Comparison of ENCODE assay signal across 16 mouse cellular contexts in the genomic region with DNA sequence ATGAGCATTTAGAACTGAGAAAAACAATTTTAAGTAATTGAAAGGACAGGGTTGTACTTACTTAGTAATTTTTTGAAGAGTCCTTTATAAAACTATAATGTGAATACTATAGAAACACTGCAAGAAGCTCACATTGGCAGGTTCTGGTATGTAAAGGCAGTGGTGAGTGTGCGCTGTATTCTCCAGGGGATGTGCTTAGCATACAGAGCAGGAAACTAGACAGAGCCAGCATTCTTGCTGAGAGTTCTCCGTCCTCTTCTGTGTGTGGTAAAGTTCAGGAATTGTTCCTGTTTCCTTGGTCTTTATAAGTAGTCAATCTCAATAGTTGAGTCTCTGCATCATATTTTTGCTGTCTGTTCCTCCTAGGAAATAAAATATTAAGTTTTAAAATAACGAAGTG. TPM values are rescaled to one million over a fixed set of nuclear protein-coding genes. Genes with fewer than 3 reads are reported as not detected.
DNase-seq lines count a peak whose midpoint lies in the region; ATAC-seq lines count a peak whose summit lies in the region.
"Had no signal": no experiment of that assay in that cellular context is flagged by ENCODE, and none has a peak within 500 bp of the region (broad histone marks: within the 10 kb centered on the region; RNA-seq: fewer than 3 reads in every experiment).

No protein-coding gene starts in this region.

- WGBS in forebrain, embryonic 13.5 days = 56% methylated on average over 3 of the region's 3 CpGs
- WGBS in forebrain, embryonic 11.5 days = 84% methylated on average over 3 of the region's 3 CpGs
- 52% methylated on average over 3 of the region's 3 CpGs for WGBS in midbrain, embryonic 13.5 days
- 89% methylated on average over 3 of the region's 3 CpGs for WGBS in midbrain, embryonic 10.5 days
- WGBS in hindbrain, embryonic 16.5 days = 53% methylated on average over 3 of the region's 3 CpGs

- no peak overlapping the region for H3K4me3 ChIP-seq in forebrain, embryonic 13.5 days
- H3K4me3 ChIP-seq in forebrain, embryonic 11.5 days (ENCODE audit: low read depth, low read length) = no peak overlapping the region
- H3K4me3 ChIP-seq in midbrain, embryonic 13.5 days (replicated peaks) = no peak overlapping the region
- no peak overlapping the region for H3K4me3 ChIP-seq in midbrain, embryonic 10.5 days
- H3K4me3 ChIP-seq in hindbrain, embryonic 16.5 days (ENCODE audit: low read length) = no peak overlapping the region
- H3K4me3 ChIP-seq: myocyte had no signal

- H3K9me3 ChIP-seq in forebrain, embryonic 13.5 days (replicated peaks) = no peaks in the 10 kb centered on the region
- no peaks in the 10 kb centered on the region for H3K9me3 ChIP-seq in forebrain, embryonic 11.5 days (ENCODE audit: control insufficient read depth, low read length)
- no peaks in the 10 kb centered on the region for H3K9me3 ChIP-seq in midbrain, embryonic 13.5 days
- H3K9me3 ChIP-seq in midbrain, embryonic 10.5 days (replicated peaks) = no peaks in the 10 kb centered on the region
- H3K9me3 ChIP-seq in hindbrain, embryonic 16.5 days (ENCODE audit: control insufficient read depth, low read length) = no peaks in the 10 kb centered on the region

- H3K9ac ChIP-seq in forebrain, embryonic 13.5 days = no peak overlapping the region
- H3K9ac ChIP-seq in forebrain, embryonic 11.5 days (ENCODE audit: low read length) = no peak overlapping the region
- no peak overlapping the region for H3K9ac ChIP-seq in midbrain, embryonic 13.5 days (replicated peaks)
- H3K9ac ChIP-seq in hindbrain, embryonic 16.5 days (ENCODE audit: low read depth, low read length) = no peak overlapping the region
- H3K9ac ChIP-seq: liver, postnatal 0 days had no signal

- no peak for DNase-seq in forebrain, embryonic 11.5 days (ENCODE audit: low spot score)
- no peak for DNase-seq in midbrain, embryonic 10.5 days (ENCODE audit: low spot score)
- DNase-seq in urinary bladder, postnatal 25 days (ENCODE audit: low spot score) = no peak
- DNase-seq: B cell, adult 2 months; cerebellum, adult 8-10 months; liver, postnatal 0 days; lung, postnatal 4 days; spleen, adult 18-20 months; thymus, postnatal 36 days had no signal

- H3K4me1 ChIP-seq in forebrain, embryonic 13.5 days = peaks cover 39% of the 10 kb centered on the region
- H3K4me1 ChIP-seq in forebrain, embryonic 11.5 days (replicated peaks; ENCODE audit: control insufficient read depth, insufficient read depth, low read length) = 0 out of 2 replicates have a peak, but pooled peaks cover 3% of the 10 kb centered on the region
- H3K4me1 ChIP-seq in midbrain, embryonic 13.5 days (replicated peaks) = peaks cover 48% of the 10 kb centered on the region
- H3K4me1 ChIP-seq in midbrain, embryonic 10.5 days = peaks cover 7% of the 10 kb centered on the region; the same call in 1 of the 2 replicates
- peaks cover 3% of the 10 kb centered on the region for H3K4me1 ChIP-seq in hindbrain, embryonic 16.5 days (ENCODE audit: control insufficient read depth, insufficient read depth, low read depth, low read length)

- peaks cover 65% of the 10 kb centered on the region for H3K36me3 ChIP-seq in forebrain, embryonic 13.5 days (ENCODE audit: poor library complexity, severe bottlenecking)
- H3K36me3 ChIP-seq in forebrain, embryonic 11.5 days (ENCODE audit: control insufficient read depth, insufficient read depth, low read length) = no peaks in the 10 kb centered on the region; the same call in 1 of the 2 replicates
- peaks cover 56% of the 10 kb centered on the region for H3K36me3 ChIP-seq in midbrain, embryonic 13.5 days
- H3K36me3 ChIP-seq in midbrain, embryonic 10.5 days = peaks cover 93% of the 10 kb centered on the region
- peaks cover 12% of the 10 kb centered on the region for H3K36me3 ChIP-seq in hindbrain, embryonic 16.5 days (ENCODE audit: control insufficient read depth, insufficient read depth, low read length)

- no peaks in the 10 kb centered on the region for H3K27me3 ChIP-seq in forebrain, embryonic 13.5 days
- no peaks in the 10 kb centered on the region for H3K27me3 ChIP-seq in forebrain, embryonic 11.5 days (ENCODE audit: control insufficient read depth, insufficient read depth, low read length)
- no peaks in the 10 kb centered on the region for H3K27me3 ChIP-seq in midbrain, embryonic 13.5 days
- no peaks in the 10 kb centered on the region for H3K27me3 ChIP-seq in midbrain, embryonic 10.5 days (ENCODE audit: low read depth, poor library complexity, severe bottlenecking)
- H3K27me3 ChIP-seq in hindbrain, embryonic 16.5 days (replicated peaks; ENCODE audit: control insufficient read depth, insufficient read depth, low read length) = no peaks in the 10 kb centered on the region

- H3K4me2 ChIP-seq in forebrain, embryonic 13.5 days = 0 out of 2 replicates have a peak overlapping the region, but pooled peaks have one; percentile 2
- H3K4me2 ChIP-seq in forebrain, embryonic 11.5 days (ENCODE audit: low read depth, low read length, severe bottlenecking) = no peak overlapping the region
- H3K4me2 ChIP-seq in midbrain, embryonic 13.5 days (replicated peaks) = no peak overlapping the region
- H3K4me2 ChIP-seq in hindbrain, embryonic 16.5 days (ENCODE audit: low read length) = no peak overlapping the region; the same call in 1 of the 2 replicates

- H3K27ac ChIP-seq in forebrain, embryonic 13.5 days = peak overlapping the region; percentile 77; the same call in 1 of the 2 replicates
- H3K27ac ChIP-seq in forebrain, embryonic 11.5 days (ENCODE audit: low read depth, low read length) = no peak overlapping the region
- peak overlapping the region; percentile 44; the same call in 1 of the 2 replicates for H3K27ac ChIP-seq in midbrain, embryonic 13.5 days
- H3K27ac ChIP-seq in midbrain, embryonic 10.5 days (replicated peaks) = no peak overlapping the region
- peak overlapping the region; percentile 78 for H3K27ac ChIP-seq in hindbrain, embryonic 16.5 days (ENCODE audit: low read depth, low read length)
- H3K27ac ChIP-seq: stomach, postnatal 0 days had no signal

- no peak for ATAC-seq in forebrain, embryonic 13.5 days
- ATAC-seq in forebrain, embryonic 11.5 days (replicated peaks; ENCODE audit: low FRiP score) = no peak
- no peak for ATAC-seq in midbrain, embryonic 13.5 days
- peak; percentile 87; the same call in 1 of the 2 replicates for ATAC-seq in hindbrain, embryonic 16.5 days
- ATAC-seq in frontal cortex, adult (ENCODE audit: low TSS enrichment) = no peak
- ATAC-seq: inflammation-experienced regulatory T-cells, adult 6 months; liver, postnatal 0 days had no signal

RNA-seq across cellular contexts. Expression of a gene that starts 59.0 kb away (rescaled TPM):
- 89.3 and 93.1 TPM in 2 replicates for polyA plus RNA-seq in forebrain, embryonic 13.5 days (2015; fragmentation: Nextera tagmentation; extraction: Ambion mirVana)
- polyA plus RNA-seq in forebrain, embryonic 11.5 days (2014; fragmentation: Nextera tagmentation; extraction: Ambion mirVana) = 93.4 and 101 TPM in 2 replicates
- polyA plus RNA-seq in midbrain, embryonic 13.5 days (2015; fragmentation: Nextera tagmentation; extraction: Ambion mirVana) = 108 and 109 TPM in 2 replicates
- 61.9 and 81.6 TPM in 2 replicates for polyA plus RNA-seq in midbrain, embryonic 10.5 days (2016; fragmentation: Nextera tagmentation; extraction: Ambion mirVana)
- 68.9 and 71.8 TPM in 2 replicates for polyA plus RNA-seq in hindbrain, embryonic 16.5 days (2015; fragmentation: Nextera tagmentation; extraction: Ambion mirVana)

Comparison
In these comparisons a context has a peak if more than half of its experiments do, and no peak if none do; other contexts are left out.
1. H3K27ac ChIP-seq: peak in forebrain, embryonic 13.5 days (single experiment), midbrain, embryonic 13.5 days (single experiment) and hindbrain, embryonic 16.5 days (single experiment); none in forebrain, embryonic 11.5 days (single experiment) and midbrain, embryonic 10.5 days (single experiment).